Mouse (Mus musculus): Measurements from ENCODE around the gene Asic2.

DNA sequence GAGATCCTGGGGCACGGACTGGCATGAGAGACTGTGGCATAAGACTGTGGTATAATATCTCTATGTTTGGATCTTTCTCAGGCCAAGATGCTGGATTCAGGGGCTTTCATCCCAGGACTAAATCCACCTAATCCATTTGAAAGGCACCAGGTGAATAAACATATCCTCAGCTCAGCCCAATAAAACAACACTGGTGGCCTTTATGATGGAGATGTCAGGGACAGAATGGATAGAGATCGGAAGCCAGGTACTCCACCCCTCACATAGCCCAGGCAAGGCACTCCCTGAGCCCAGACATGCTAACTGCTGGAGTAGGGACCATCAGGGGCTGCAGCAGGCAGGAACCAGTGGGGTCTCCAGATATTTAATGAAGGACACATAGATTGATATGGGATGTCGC is 637.3 kb downstream of the Asic2 start:
- TF ChIP-seq CTCF (IDR thresholded peaks at IDR 0.05; ENCODE audit: borderline replicate concordance, insufficient read depth, low read length) (no peak), POLR2A (IDR thresholded peaks at IDR 0.05; ENCODE audit: low read depth, low read length) (no peak)

Data from embryonic fibroblast, embryonic 13.5 days (primary cell).